Mouse (Mus musculus) liver, embryonic 12.5 days (tissue): ENCODE results near the gene Sec13. TPM values are rescaled to one million over a fixed set of nuclear protein-coding genes. Genes with fewer than 3 reads are reported as not detected.

ENCODE experiments used
- ATAC-seq: fragments of 200-750 bp; cut with Nextera tagmentation; 2 replicates; pipeline ENCODE4 v1.8.0; 2017; ENCODE audit warnings: moderate number of reproducible peaks, mild to moderate bottlenecking, moderate library complexity
- H3K27ac ChIP-seq: fragments of 300-500 bp; sonication (generic); 2 replicates; pipeline ENCODE4 v1.5.1; 2016; ENCODE audit warnings: mild to moderate bottlenecking
- H3K27me3 ChIP-seq: fragments of 300-500 bp; sonication (generic); replicated peaks from 2 replicates; pipeline ENCODE4 v1.6.1; 2016; ENCODE audit warnings: mild to moderate bottlenecking, moderate library complexity
- H3K36me3 ChIP-seq: fragments of 300-500 bp; sonication (generic); 2 replicates; pipeline ENCODE4 v1.6.1; 2016; ENCODE audit warnings: mild to moderate bottlenecking, moderate library complexity
- H3K4me1 ChIP-seq: fragments of 300-500 bp; sonication (generic); 2 replicates; pipeline ENCODE4 v1.6.1; 2016
- H3K4me2 ChIP-seq: fragments of 300-500 bp; sonication (generic); 2 replicates; pipeline ENCODE4 v1.6.1; 2016; ENCODE audit warnings: mild to moderate bottlenecking, moderate library complexity
- H3K4me3 ChIP-seq: fragments of 300-500 bp; sonication (generic); 2 replicates; pipeline ENCODE4 v1.5.1; 2016; ENCODE audit warnings: mild to moderate bottlenecking, moderate library complexity
- H3K9ac ChIP-seq: fragments of 300-500 bp; sonication (generic); 2 replicates; pipeline ENCODE4 v1.6.1; 2016; ENCODE audit warnings: mild to moderate bottlenecking, moderate library complexity
- H3K9me3 ChIP-seq: fragments of 300-500 bp; sonication (generic); replicated peaks from 2 replicates; pipeline ENCODE4 v1.6.1; 2016; ENCODE audit warnings: mild to moderate bottlenecking, moderate library complexity
- WGBS: fragments of 180-500 bp; shearing (Covaris S2); methylation state at CpG from one replicate; pipeline ENCODE4 v1.1.7; 2016; ENCODE audit not compliant: insufficient replicate concordance; 5-methylcytosine and 5-hydroxymethylcytosine counted together
- polyA plus RNA-seq: library from polyadenylated mRNA; unstranded; fragments of >200 nt; fragmentation: Nextera tagmentation; extraction: Ambion mirVana; gene quantifications from 2 replicates; pipeline ENCODE4 v1.2.1, GENCODE M21; 2016

Sec13 gene
- polyA plus RNA-seq, 1 experiment from 2014 or later, result 159 TPM

DNA sequence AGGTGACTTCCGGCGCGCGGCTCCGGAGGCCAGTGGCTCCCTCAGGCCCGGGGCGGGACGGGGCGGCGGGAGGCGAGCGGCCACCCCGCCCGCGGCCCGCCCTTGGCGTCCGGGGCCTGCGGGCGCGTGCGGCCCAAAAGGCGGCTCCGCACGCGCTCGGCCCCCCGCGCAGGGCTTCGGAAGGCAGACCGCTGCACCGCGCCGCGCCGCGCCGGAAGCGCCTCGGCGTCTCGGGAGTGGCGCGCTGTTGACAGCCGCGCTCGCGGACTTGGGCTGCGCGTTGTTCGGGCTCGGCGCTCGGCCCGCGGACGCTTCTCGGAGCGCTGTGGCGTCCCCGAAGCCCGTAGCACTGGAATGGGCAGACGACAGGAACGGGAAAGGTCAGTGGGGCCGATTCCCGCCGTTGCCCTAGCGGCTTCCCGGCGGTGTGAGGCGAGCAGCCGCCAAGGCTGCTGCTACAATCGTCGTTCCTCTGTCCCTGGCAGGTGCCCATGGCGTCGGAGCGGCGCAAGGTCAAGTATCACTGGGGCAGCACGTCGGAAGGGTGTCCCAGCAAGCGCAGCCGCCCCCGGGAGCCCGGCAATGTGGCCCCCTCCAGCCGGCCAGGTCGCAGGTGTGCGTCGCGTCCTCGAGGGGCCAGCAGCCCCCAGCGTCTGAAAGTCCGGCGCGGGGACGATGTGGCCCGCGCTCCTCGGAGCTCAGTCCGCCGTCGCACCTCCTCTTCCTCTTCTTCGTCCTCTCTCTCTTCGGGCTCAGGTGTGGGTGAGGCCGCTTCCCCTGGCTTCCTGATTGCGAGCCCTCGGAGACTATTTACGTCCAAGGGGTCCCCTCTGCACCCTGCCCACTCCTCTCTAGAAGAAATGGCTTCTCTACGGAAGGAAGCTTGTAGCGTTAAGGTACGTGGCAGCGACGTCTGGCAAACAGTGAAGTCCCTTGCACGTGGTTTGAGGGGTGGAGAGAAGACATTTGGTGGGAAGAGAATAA, 43.0 kb downstream of the Sec13 start:
- no peak for ATAC-seq
- H3K4me2 ChIP-seq, result peak overlapping the region; percentile 94
- H3K9me3 ChIP-seq, result no peaks in the 10 kb centered on the region
- H3K27me3 ChIP-seq, result no peaks in the 10 kb centered on the region
- H3K36me3 ChIP-seq, result peaks cover 67% of the 10 kb centered on the region
- under 1% methylated on average over 106 of the region's 113 CpGs for WGBS
- peaks cover 78% of the 10 kb centered on the region for H3K4me1 ChIP-seq
- H3K4me3 ChIP-seq, result peak overlapping the region; percentile 96
- peak overlapping the region; percentile 92 for H3K9ac ChIP-seq
- H3K27ac ChIP-seq, result peak overlapping the region; percentile 99

DNA sequence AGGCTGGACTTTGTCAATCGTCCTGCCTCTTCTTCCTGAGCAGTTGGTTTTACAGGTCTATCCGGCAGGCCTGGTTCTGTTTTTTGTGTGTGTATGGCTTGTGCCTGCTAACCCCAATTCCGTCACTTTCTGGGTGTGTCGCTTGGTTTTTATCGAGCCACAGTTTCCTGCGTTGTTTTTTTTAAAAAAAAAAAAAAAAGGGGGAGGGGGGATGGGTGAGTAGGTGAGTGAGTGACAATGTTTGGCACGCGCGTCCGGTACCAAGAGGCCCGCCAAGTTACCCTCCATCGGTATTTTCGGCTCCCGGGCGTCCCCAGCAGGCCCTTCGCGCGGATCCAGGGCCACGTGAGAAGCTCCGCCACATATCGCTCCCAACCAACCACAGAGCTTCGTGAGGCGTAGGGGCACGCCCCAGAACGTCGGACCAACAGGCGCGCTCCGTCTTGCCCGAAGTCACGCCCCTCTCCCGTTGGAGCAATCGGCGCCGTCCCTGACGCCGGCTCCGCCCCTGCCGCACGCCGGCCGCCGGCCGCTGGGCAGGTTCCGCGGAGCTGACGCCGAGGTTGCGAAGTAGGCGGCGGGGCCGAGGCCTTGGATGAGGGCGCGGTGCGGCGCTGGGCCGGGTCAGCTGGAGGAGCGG, 43.8 kb downstream of the Sec13 start, which contains the start of gene Tatdn2:
TSS of gene Tatdn2 (plus strand) at position 469 of the 640 bp plus-strand sequence.
- Histone ChIP-seq H3K4me2 (peak within 1 kb of the TSS; percentile 94), H3K4me1 (peaks cover 85% of the 10 kb centered on the region), H3K9me3 (no peaks in the 10 kb centered on the region), H3K27ac (peak within 1 kb of the TSS; percentile 99), H3K27me3 (no peaks in the 10 kb centered on the region), H3K36me3 (peaks cover 62% of the 10 kb centered on the region), H3K4me3 (peak within 1 kb of the TSS; percentile 96), H3K9ac (peak within 1 kb of the TSS; percentile 92)
- WGBS, result under 1% methylated on average over 57 of the region's 58 CpGs
- ATAC-seq, result peak; percentile 95

DNA sequence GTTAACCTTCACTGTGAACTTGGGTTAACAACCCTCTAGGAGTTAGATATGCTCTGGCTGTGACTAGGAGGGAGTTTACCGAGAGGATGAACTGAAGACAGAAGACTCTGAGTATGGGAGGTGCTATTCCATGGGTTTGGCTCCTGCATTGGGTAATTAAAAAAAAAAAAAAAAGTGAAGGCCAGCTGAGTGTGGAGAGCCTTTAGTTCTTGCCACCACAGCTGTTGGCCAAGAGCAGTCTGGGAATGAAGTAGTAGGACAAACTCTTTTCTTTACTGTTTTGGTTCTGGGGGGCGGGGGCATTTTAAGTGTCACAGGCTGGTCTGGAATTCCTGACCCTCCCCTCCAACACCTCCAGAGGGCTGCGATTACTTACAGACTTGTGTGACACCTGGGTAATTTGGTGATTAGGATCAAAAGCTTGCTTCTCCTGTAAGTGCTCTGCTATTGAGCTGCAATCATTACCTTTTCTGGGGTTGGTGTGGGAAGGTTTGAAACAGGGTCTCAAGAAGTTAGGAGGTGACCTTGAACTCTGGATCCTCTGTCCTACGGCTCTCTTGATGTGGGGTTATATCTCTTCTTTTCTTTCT, 44.7 kb downstream of the Sec13 start:
- peaks cover 86% of the 10 kb centered on the region for H3K4me1 ChIP-seq
- no peaks in the 10 kb centered on the region for H3K27me3 ChIP-seq
- no peaks in the 10 kb centered on the region for H3K9me3 ChIP-seq
- peak overlapping the region; percentile 68 for H3K9ac ChIP-seq
- WGBS, result 34% methylated on average over 4 of the region's 4 CpGs
- no peak for ATAC-seq
- H3K27ac ChIP-seq, result peak overlapping the region; percentile 99
- peak overlapping the region; percentile 94 for H3K4me2 ChIP-seq
- H3K4me3 ChIP-seq, result peak overlapping the region; percentile 96
- H3K36me3 ChIP-seq, result peaks cover 54% of the 10 kb centered on the region

DNA sequence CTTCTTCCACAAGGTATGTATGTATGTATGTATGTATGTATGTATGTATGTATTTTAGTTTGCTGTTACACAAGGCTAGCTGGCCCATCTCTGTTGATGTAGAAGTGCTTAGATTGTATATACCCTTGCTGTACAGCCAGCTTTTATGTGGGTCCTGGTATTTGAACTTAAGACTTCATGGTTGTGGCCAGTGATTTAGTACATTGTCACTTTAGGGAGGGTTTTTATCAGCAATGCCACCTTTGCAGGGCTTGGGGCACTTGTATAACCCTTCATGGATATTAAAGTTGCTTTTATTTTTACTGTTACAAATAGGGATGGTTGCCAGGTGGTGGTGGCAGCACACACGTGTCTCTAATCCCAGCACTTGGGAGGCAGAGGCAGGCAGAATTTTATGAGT, 45.3 kb downstream of the Sec13 start:
- Histone ChIP-seq H3K9me3 (no peaks in the 10 kb centered on the region), H3K4me3 (0 out of 2 replicates have a peak overlapping the region, but pooled peaks have one; percentile 96), H3K27ac (peak overlapping the region; percentile 99), H3K36me3 (peaks cover 47% of the 10 kb centered on the region), H3K27me3 (no peaks in the 10 kb centered on the region), H3K4me1 (peaks cover 86% of the 10 kb centered on the region), H3K4me2 (peak overlapping the region; percentile 94), H3K9ac (peak overlapping the region; percentile 68; the same call in 1 of the 2 replicates)
- WGBS, result 35% methylated on average over 1 of the region's 1 CpGs
- no peak for ATAC-seq

DNA sequence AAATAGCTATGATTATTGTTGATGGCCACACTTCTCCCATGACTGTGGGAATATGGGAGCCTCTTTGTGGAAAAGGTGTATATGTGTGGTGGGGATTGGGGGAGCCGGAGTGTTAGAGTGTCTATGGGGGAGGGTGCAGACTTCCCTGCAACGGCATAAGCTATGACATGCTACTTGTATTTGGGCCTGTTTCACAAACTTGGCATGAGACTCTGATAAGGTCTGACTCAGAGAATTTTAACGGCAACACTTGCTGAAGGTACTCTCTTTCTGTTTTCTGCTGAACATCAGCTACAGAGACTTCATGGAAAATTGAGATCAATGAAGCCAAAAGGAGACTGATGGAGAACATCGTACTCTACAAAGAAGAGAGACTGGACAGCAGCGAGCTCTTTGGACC, 47.2 kb downstream of the Sec13 start:
- H3K4me3 ChIP-seq, result peak overlapping the region; percentile 63
- no peak for ATAC-seq
- H3K36me3 ChIP-seq, result peaks cover 33% of the 10 kb centered on the region
- WGBS, result 65% methylated on average over 5 of the region's 5 CpGs
- peak overlapping the region; percentile 56; the same call in 1 of the 2 replicates for H3K9ac ChIP-seq
- H3K27me3 ChIP-seq, result no peaks in the 10 kb centered on the region
- H3K4me2 ChIP-seq, result peak overlapping the region; percentile 79
- peak overlapping the region; percentile 68 for H3K27ac ChIP-seq
- H3K4me1 ChIP-seq, result peaks cover 85% of the 10 kb centered on the region
- no peaks in the 10 kb centered on the region for H3K9me3 ChIP-seq

DNA sequence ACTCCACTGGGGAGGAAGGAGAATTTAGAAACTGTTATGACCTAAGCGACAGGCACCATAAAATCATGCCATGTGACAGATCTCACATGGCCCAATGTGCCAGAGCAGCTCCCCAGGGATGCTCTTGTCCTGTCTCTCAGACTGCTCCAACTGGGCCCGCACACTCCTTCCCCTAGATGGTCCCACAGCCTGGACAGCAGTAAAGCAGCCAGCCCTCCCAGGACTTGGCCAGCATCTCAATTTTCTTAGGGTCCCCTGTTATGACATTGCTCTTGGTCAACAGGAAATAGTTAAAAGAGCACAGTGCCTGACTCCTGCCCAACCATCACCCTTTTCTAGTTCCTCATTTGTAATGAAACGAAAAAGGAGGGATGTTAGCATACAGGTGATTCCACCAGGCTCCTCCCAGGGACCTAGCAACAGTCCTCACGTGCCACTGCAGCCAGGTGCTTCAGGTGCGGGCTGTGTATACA, 47.8 kb downstream of the Sec13 start:
- Histone ChIP-seq H3K9ac (peak overlapping the region; percentile 56), H3K9me3 (no peaks in the 10 kb centered on the region), H3K27me3 (no peaks in the 10 kb centered on the region), H3K4me1 (peaks cover 82% of the 10 kb centered on the region), H3K36me3 (peaks cover 33% of the 10 kb centered on the region), H3K27ac (peak overlapping the region; percentile 68), H3K4me3 (peak overlapping the region; percentile 63), H3K4me2 (peak overlapping the region; percentile 79)
- WGBS, result 73% methylated on average over 5 of the region's 5 CpGs
- ATAC-seq, result no peak

DNA sequence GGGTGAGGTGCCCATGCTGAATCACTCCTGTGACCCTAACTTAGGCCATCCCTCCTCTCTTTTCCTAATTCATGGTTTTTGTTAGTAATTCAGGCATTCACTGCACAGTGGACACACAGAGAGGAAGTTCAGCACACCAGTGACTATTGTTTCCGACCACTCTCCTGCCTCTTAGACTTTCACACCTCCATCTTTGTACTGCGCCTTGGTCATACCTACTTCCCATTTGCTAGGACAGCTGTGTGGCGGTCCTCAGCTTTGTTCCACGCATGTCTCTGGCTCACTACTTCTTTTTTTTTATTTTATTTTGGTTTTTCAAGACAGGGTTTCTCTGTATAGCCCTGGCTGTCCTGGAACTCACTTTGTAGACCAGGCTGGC, 49.5 kb downstream of the Sec13 start:
- Histone ChIP-seq H3K27me3 (no peaks in the 10 kb centered on the region), H3K9ac (peak overlapping the region; percentile 80), H3K4me2 (peak overlapping the region; percentile 79), H3K36me3 (peaks cover 33% of the 10 kb centered on the region), H3K9me3 (no peaks in the 10 kb centered on the region), H3K27ac (peak overlapping the region; percentile 97), H3K4me3 (peak overlapping the region; percentile 63), H3K4me1 (peaks cover 88% of the 10 kb centered on the region)
- 36% methylated on average over 4 of the region's 4 CpGs for WGBS
- no peak for ATAC-seq

DNA sequence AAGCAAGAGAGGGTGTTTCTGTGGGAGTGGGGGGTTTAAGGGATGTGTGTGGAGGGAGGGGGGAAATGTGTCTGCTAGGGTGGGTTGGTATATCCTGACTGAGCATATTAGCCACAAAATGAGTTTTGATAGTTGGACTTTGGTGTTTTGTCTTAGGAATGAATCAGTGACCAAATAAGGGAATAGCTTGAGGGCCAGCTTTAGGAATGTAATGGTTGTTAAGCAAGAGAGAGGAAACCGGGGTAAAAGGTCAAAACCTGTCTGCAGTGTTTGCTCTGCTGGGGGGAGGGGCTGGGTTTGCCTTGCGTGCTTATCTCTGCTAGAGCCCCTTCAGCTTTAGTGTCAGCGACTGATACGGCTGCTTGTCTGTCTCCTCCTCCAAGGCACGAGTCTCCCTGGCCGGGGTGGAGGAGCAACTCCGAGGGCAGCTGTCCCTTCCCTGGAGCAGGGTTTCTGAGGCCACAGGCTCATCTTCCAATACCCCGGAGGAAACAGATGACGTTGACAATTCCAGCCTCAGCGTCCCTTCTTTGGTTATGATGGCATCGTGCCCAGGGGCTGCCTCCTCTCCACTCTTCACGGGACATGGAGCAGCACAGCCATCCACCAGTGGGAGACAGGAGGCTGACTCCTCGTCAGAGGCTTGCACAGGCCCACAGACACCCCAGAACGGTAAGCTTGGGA, 50.0 kb downstream of the Sec13 start:
- Histone ChIP-seq H3K9ac (peak overlapping the region; percentile 80), H3K27ac (peak overlapping the region; percentile 97), H3K9me3 (no peaks in the 10 kb centered on the region), H3K36me3 (peaks cover 33% of the 10 kb centered on the region), H3K4me1 (peaks cover 87% of the 10 kb centered on the region), H3K27me3 (no peaks in the 10 kb centered on the region), H3K4me3 (peak overlapping the region; percentile 63), H3K4me2 (peak overlapping the region; percentile 79)
- ATAC-seq, result peak; percentile 95
- under 1% methylated on average over 14 of the region's 14 CpGs for WGBS

DNA sequence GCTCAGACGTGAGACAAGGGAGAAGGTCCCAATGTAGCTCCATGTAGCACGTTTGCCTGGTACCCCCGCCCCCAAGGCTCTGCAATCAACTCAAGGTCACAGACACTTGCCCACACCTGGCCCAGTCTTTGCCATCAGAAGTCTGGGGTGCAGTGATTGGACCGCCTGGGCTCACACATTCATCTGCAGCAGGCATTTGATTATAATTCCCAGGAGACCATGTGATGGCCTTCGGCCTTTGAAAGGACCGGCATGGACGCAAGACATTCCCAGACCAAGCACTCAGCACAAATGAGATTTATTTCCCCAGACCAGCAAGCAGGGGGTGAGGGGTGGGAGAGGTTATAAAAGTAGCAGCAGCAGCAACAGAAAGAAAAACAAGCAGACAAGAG, 50.5 kb downstream of the Sec13 start:
- Histone ChIP-seq H3K4me2 (peak overlapping the region; percentile 79), H3K9me3 (no peaks in the 10 kb centered on the region), H3K9ac (peak overlapping the region; percentile 80; the same call in 1 of the 2 replicates), H3K27ac (peak overlapping the region; percentile 97), H3K4me3 (0 out of 2 replicates have a peak overlapping the region, but pooled peaks have one; percentile 63), H3K27me3 (no peaks in the 10 kb centered on the region), H3K4me1 (peaks cover 83% of the 10 kb centered on the region), H3K36me3 (peaks cover 28% of the 10 kb centered on the region)
- ATAC-seq, result no peak; the same call in 1 of the 2 replicates
- WGBS, result 48% methylated on average over 7 of the region's 7 CpGs

DNA sequence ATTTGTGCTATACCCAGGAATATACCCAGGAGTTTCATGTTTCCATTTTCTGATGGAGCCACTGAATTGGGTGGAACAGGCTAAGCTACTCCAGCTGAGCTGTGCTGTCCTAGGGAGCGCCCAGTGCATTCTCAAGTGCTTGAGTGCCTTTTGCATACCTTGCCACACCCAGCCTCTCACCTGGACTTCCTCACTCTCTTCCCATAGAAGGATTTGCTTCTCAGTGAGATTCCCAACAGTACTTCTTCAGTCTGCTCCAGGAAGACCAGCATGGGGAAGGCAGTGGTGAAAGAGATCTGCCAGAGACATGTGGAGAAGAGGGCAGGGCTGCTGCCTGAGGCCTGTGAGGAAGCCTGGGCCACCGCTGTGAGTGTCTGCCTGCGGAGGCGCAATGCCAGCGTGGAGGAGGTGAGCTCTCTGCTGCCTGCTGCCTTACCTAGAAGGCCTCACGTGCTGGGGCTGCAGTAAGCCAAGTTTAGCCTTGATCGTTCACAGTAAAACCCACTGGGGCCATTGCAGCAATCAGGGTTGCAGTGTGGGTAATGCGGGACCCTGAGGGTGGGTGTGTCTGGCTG, 53.9 kb downstream of the Sec13 start:
- ATAC-seq, result no peak
- peaks cover 13% of the 10 kb centered on the region; the same call in 1 of the 2 replicates for H3K36me3 ChIP-seq
- no peak overlapping the region for H3K4me2 ChIP-seq
- H3K27me3 ChIP-seq, result no peaks in the 10 kb centered on the region
- no peaks in the 10 kb centered on the region for H3K9me3 ChIP-seq
- WGBS, result 64% methylated on average over 8 of the region's 8 CpGs
- H3K9ac ChIP-seq, result no peak overlapping the region
- H3K4me3 ChIP-seq, result no peak overlapping the region
- peaks cover 53% of the 10 kb centered on the region for H3K4me1 ChIP-seq
- no peak overlapping the region for H3K27ac ChIP-seq
